37 mouse cellular contexts compared by ENCODE assay signal in genomic region chr19:11443964-11444363, GRCm38 (mm10). TPM values are rescaled to one million over a fixed set of nuclear protein-coding genes. Genes with fewer than 3 reads are reported as not detected.
"Had no signal": no experiment of that assay in that cellular context is flagged by ENCODE, and none has a peak within 500 bp of the region (broad histone marks: within the 10 kb centered on the region; RNA-seq: fewer than 3 reads in every experiment).

No protein-coding gene starts in this region.

- H3K36me3 ChIP-seq: heart, embryonic 10.5 days; heart, embryonic 12.5 days; hindbrain, embryonic 10.5 days; hindbrain, embryonic 12.5 days; kidney, embryonic 15.5 days; limb, embryonic 13.5 days; limb, embryonic 15.5 days; liver, embryonic 12.5 days had no signal

- H3K4me1 ChIP-seq: heart, embryonic 10.5 days; heart, embryonic 12.5 days; hindbrain, embryonic 10.5 days; hindbrain, embryonic 12.5 days; kidney, embryonic 15.5 days; limb, embryonic 13.5 days; limb, embryonic 15.5 days; liver, embryonic 12.5 days had no signal

- DNase-seq: gastrocnemius, postnatal 14 days; heart, adult 18-20 months; heart, postnatal 10 days; heart, postnatal 4 days; kidney, adult 11 months; kidney, adult 2 months; kidney, adult 9 months; kidney, postnatal 14 days; kidney, postnatal 36 days; layer of hippocampus, adult 9-11 months; layer of hippocampus, postnatal 36 days; left cerebral cortex, postnatal 4 days had no signal

- H3K4me3 ChIP-seq: heart, embryonic 10.5 days; heart, embryonic 12.5 days; hindbrain, embryonic 10.5 days; hindbrain, embryonic 12.5 days; kidney, embryonic 15.5 days; limb, embryonic 13.5 days; limb, embryonic 15.5 days; liver, embryonic 12.5 days had no signal

- H3K27ac ChIP-seq: heart, embryonic 10.5 days; hindbrain, embryonic 10.5 days; hindbrain, embryonic 12.5 days; hindbrain, embryonic 14.5 days; kidney, embryonic 15.5 days; kidney, postnatal 0 days; limb, embryonic 13.5 days; limb, embryonic 15.5 days; liver, embryonic 12.5 days had no signal

- H3K27me3 ChIP-seq: heart, embryonic 12.5 days; hindbrain, embryonic 12.5 days; kidney, embryonic 15.5 days; limb, embryonic 13.5 days; limb, embryonic 15.5 days; liver, embryonic 12.5 days had no signal

- H3K9me3 ChIP-seq: heart, embryonic 10.5 days; heart, embryonic 12.5 days; hindbrain, embryonic 10.5 days; hindbrain, embryonic 12.5 days; kidney, embryonic 15.5 days; limb, embryonic 13.5 days; limb, embryonic 15.5 days; liver, embryonic 12.5 days had no signal

RNA-seq across cellular contexts. Expression of gene Ms4a4b, which starts 0.6 kb away (rescaled TPM):
- total RNA-seq: gastrocnemius, adult 18-20 months; gastrocnemius, adult 8-10 months; layer of hippocampus, adult 18-20 months; layer of hippocampus, postnatal 14 days; layer of hippocampus, postnatal 36 days; left cerebral cortex, adult 18-20 months; left cerebral cortex, postnatal 10 days; left cerebral cortex, postnatal 4 days had no signal
- polyA plus RNA-seq: heart, embryonic 10.5 days; heart, embryonic 12.5 days; heart, embryonic 14.5 days; hindbrain, embryonic 10.5 days; hindbrain, embryonic 12.5 days; hindbrain, embryonic 14.5 days; hindbrain, embryonic 16.5 days; kidney, embryonic 15.5 days; limb, embryonic 11.5 days; limb, embryonic 13.5 days; liver, embryonic 12.5 days had no signal

RNA-seq across cellular contexts. Expression of gene Ms4a4c, which starts 39.4 kb away (rescaled TPM):
- total RNA-seq: gastrocnemius, adult 18-20 months; gastrocnemius, adult 8-10 months; gastrocnemius, postnatal 14 days; gastrocnemius, postnatal 4 days; heart, postnatal 10 days; heart, postnatal 25 days; heart, postnatal 4 days; layer of hippocampus, adult 18-20 months; layer of hippocampus, postnatal 14 days; layer of hippocampus, postnatal 36 days; left cerebral cortex, postnatal 10 days; left cerebral cortex, postnatal 25 days; left cerebral cortex, postnatal 4 days had no signal
- polyA plus RNA-seq: heart, embryonic 10.5 days; heart, embryonic 12.5 days; hindbrain, embryonic 12.5 days; limb, embryonic 11.5 days had no signal

RNA-seq across cellular contexts. Expression of gene Gm8369, which starts 41.8 kb away (rescaled TPM):
- total RNA-seq: gastrocnemius, adult 18-20 months; gastrocnemius, adult 8-10 months; heart, postnatal 25 days; heart, postnatal 4 days had no signal
- polyA plus RNA-seq: heart, embryonic 10.5 days; heart, embryonic 12.5 days; heart, embryonic 14.5 days; heart, embryonic 16.5 days; hindbrain, embryonic 10.5 days; hindbrain, embryonic 12.5 days; hindbrain, embryonic 14.5 days; hindbrain, embryonic 16.5 days; intestine, embryonic 14.5 days; intestine, embryonic 16.5 days; kidney, embryonic 15.5 days; kidney, postnatal 0 days; limb, embryonic 11.5 days; limb, embryonic 13.5 days; limb, embryonic 15.5 days; liver, embryonic 12.5 days had no signal
